Mouse (Mus musculus): Measurements from ENCODE around the gene Galnt3. TPM values are rescaled to one million over a fixed set of nuclear protein-coding genes. Genes with fewer than 3 reads are reported as not detected.

The Galnt3 gene
- 1 to 10 TPM; 4.3 to 7.8 TPM for total RNA-seq (2021)

DNA sequence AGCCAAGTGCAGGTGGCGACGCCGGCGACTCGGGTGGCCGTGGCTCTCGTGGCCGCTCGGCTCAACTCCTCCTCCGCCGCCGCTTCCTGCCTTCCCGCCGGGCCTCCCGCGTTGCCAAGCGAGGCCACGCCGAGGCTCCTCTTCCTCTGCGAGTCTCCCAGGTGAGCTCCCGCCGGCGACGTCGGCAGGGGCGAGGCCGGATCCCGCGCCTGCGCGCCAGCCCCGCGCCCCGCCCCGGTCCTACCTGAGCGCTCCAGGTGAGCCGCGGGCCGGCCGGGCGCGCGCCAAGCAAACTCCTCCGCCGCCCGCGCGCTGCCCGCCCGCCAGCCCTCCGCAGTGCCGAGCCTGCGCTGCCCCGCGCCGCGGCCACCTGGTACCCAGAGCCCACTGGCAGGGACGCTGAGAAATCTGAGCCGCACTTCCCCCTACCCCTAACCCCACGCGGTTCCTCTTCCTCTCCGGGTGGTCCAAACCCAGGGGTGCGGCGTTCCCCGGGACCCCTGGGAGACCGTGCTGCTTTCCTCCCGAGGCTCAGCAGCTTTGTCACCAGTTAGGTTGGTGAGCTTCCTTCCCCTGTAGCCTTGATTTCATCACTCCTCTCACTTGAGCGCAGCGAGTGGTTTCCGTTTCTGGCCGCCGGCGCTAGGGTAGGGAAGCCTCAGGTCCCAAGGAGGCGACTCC lies at the start of gene Galnt3:
Gene Galnt3, minus strand, starts transcription at position 404 of the 681 bp plus-strand sequence.
- DNase-seq (ENCODE audit: extremely low spot score in 1 of 2, low spot score in 1 of 2), result peak; percentile 21 to 36

GRCm38 (mm10) chr2:66173134-66173533 lies 48.3 kb upstream of the Galnt3 start:
- DNase-seq (ENCODE audit: extremely low spot score in 1 of 2, low spot score in 1 of 2), result no peak

DNA sequence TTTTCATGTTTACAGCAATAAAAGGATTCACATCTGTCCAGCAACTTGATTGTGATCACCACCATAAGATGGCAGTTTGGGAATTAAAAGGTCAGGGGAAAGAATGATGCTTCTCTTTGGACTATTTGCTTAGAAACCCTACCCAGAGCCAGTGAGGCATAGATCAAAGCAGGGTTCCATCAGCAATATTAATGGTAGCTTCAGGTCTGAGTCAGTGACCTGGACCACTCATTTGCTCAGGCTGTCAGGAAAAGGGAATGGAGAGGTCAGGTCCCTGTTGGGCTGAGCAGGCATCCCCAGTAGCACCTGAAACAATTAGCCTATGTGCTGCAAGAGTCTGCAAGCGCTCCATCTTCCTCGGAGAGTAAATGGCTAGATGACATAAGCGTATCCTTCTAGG lies 46.8 kb upstream of the Galnt3 start:
- DNase-seq (ENCODE audit: extremely low spot score in 1 of 2, low spot score in 1 of 2), result no peak

GRCm38 (mm10) chr2:66170721-66171120 lies 45.9 kb upstream of the Galnt3 start:
- no peak for DNase-seq (ENCODE audit: extremely low spot score in 1 of 2, low spot score in 1 of 2)

DNA sequence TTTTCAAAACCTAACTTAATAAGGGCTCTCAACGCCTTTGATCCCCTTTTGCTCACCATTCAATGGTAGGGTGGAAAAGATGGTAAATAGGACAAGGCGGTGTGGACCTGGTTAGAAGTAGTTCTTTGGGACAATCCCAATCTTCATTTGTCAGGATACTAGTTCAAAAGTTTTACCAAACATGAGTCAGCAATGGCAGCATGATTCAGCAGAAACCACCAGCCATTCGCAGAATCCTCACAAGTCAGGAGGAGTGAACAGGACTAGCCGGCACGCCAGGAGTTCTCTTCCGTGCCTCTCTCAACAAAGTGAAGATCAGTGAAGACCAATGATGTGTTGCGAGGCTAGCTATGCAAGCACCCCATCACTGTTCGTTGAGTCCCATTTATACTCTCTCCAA lies 40.2 kb upstream of the Galnt3 start:
- no peak for DNase-seq (ENCODE audit: extremely low spot score in 1 of 2, low spot score in 1 of 2)

DNA sequence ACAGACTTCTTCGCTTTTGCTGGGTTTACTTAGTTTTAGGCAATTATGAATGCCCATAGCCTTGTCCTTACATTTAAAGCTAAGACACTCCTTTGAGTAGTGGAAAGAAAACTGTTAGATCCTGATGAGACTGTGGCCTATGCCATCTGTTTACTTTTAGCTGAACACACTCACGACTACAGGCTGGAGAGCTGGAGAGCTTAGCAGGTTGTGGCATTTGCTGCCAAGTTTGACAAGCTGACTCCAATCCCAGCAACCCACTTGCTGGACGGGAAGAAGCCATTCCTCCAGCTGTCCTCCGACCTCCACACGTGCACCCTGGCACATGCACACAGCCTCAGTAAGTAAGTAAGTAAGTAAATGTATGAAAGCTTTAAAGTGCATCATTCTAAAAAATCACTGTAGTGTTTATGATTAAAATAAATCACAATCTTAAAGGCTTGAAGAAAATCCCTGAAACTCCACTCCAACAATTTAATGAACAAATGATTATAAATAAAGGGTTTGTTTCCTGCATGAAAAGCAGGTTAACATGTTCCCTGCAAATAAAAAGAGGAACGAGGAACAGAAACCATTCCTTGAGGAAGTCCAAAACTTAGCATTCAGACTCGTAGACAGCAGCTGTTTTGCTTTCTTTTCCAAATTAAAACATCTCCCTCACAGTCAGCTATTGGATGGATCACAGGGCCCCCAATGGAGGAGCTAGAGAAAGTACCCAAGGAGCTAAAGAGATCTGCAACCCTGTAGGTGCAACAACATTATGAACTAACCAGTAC lies 33.5 kb upstream of the Galnt3 start:
- no peak for DNase-seq (ENCODE audit: extremely low spot score in 1 of 2, low spot score in 1 of 2)

DNA sequence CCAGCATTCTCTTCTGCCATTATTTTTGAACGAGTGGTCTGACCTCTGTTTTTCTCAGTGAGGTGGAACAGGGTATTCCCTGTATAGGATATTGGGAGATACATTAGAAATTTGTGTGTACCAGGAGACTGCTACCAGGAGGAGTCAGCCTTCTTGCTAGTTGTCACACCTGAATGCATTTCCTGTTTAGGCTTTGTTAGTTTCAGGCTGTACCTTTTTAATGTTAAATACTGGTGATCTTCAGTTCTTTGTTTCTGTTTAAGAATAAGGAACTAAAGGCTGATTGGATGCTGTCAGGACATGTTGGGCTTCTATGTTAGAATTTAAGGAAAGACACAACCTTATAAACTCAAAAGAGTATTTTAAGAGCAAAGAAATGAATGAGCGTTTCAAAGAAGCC lies 26.6 kb upstream of the Galnt3 start:
- DNase-seq (ENCODE audit: extremely low spot score in 1 of 2, low spot score in 1 of 2), result no peak

- DNase-seq (ENCODE audit: extremely low spot score in 1 of 2, low spot score in 1 of 2), result no peak
These were observed 25.7 kb upstream of the Galnt3 start for GRCm38 (mm10) chr2:66150531-66150930.

- DNase-seq (ENCODE audit: extremely low spot score in 1 of 2, low spot score in 1 of 2), result no peak
These were observed 23.9 kb upstream of the Galnt3 start for GRCm38 (mm10) chr2:66148654-66149230.

DNA sequence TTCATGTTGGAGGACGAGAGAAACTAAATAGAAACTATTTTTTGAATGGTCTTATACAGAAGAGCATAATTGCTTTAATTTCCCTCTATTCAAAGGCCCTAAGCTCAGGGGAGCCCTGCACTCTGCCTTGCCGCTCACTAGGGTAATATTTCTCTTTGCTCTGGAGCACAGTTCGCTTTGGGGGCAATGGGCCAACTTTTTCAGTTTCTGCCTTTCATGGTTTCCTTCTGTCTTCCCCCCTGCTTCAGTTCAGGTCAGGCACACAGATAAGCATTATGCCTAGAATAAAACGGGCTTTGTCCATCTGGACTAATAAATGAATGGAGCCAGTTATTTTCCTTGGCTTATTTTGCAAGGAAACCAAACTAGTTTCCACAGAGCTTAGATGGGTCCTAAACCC lies 21.7 kb upstream of the Galnt3 start:
- no peak for DNase-seq (ENCODE audit: extremely low spot score in 1 of 2, low spot score in 1 of 2)

DNA sequence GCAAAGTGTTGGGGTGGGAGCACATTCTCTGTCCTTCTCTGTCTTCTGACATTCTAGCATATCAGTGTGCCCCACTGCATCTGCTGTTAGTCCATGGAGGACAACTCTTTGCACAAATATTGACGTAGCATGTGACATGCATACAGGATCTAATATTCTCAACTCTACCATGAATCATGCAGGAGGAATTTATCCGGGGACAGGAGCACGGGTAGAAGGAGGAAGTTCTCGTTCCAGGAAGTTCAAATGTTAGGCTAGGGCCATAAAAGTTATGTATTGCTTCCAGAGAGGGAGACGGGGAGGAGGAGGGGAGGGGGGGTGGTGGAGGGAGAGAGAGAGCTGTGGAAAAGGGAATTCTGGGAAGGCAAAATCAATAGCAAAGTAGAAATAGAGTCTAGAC lies 20.0 kb upstream of the Galnt3 start:
- DNase-seq (ENCODE audit: extremely low spot score in 1 of 2, low spot score in 1 of 2), result no peak

DNA sequence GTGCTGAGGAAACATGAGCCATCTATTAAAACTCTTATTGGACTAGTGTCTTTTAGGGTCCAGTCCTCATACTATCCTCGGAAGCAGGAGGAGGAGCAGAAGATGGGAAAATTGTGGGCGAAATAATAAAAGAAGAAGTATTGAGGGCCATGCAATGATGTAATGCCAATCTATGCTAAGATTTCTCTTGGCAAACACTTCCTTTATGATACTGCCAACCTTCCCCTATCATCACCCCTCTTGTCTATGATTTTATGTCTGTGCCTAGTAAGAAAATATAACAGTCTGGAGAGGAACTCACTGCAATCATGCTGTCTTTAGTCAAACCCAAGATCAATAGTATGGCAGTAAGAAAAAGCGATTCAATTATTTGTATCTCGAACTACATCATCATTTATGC lies 18.5 kb upstream of the Galnt3 start:
- DNase-seq (ENCODE audit: extremely low spot score in 1 of 2, low spot score in 1 of 2), result no peak

DNA sequence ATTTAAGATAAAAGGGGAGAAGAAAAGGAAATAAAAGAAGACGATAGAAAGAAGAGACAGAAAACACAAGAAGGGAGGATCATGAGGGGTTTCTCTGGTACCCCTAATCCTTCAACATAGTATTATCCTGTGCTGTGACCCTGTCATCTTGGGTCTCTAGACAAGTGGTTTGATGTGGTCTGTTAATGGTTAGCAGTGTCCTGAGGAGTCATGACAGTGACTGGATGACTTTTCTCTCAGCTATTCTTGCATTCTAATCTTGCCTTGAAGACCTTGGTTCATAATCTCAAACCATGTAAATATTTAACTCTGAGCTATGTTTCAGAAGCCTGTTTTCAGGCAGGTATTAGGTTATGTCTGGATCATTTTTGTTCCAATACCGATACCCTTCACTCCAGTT lies 17.9 kb upstream of the Galnt3 start:
- no peak for DNase-seq (ENCODE audit: extremely low spot score in 1 of 2, low spot score in 1 of 2)

DNA sequence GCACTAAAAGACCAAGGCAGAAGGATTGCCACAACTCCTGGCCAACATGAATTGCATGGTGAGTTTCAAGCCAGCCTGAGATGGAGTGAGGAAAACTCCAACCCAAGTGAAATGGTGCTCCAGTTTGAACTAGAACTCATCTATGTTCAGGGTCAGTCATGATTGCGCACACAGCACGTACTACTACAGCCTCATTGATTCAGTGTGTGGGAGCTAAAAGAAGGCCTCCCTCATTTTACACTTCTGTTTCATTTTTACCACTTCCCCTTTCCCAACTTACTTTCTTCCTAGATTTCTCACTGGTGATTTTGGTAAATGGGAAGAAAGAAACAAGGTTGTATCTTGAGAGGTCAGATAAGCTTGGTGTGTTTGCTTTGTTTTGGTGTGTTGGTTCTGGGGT lies 17.5 kb upstream of the Galnt3 start:
- no peak for DNase-seq (ENCODE audit: extremely low spot score in 1 of 2, low spot score in 1 of 2)

- no peak for DNase-seq (ENCODE audit: extremely low spot score in 1 of 2, low spot score in 1 of 2)
These were observed 15.5 kb upstream of the Galnt3 start for GRCm38 (mm10) chr2:66140246-66140645.

DNA sequence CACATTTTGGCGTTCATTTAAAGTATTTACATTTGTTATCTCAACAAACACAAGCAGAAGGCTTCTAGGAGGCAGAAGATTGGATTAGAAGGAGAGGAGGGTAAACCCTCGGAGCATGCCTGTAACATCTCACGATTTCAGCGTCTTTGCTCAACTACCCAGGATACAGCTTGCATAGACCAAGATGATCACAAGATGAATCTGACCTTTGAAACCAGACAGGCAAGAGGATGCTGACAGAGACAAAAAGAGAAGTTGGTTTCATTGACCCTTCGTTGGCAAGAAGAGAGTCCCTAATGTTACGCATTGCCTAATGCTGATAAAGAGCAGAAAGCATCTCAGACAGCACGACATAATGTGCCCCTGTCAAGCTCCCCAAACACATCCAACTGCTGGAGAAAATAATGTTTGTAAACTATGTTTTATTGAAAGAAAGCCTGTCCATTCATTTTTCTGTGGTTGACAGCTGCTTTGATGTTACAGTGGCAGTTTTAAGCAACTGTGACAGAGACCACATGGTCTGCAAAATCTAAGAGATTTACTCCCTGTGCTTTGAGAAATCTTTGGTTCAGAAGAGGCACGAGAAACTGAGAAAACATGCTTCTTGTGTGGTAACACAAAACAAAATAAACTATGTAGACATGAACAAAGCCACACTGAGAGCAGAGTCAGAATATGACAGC lies 7.2 kb upstream of the Galnt3 start:
- DNase-seq (ENCODE audit: extremely low spot score in 1 of 2, low spot score in 1 of 2), result no peak

DNA sequence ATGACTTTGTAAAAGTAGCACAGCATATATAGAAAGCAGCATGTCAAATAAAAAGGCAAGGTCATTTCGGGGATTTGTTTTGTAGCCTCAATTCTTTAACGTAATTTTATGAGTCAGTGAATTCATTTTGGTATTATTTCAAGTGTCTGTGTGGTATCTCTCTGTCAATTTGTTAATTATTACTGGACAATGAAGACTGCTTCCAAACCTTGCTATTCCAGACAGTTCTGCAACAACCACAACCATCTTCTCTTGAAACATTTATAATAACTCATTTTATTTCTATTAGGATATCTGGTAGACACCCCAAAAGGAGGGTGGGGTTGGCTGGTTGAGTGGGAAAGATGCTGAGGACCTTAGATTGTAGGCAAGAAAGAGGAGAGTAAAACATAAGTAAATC lies 4.1 kb upstream of the Galnt3 start:
- DNase-seq (ENCODE audit: extremely low spot score in 1 of 2, low spot score in 1 of 2), result no peak

DNA sequence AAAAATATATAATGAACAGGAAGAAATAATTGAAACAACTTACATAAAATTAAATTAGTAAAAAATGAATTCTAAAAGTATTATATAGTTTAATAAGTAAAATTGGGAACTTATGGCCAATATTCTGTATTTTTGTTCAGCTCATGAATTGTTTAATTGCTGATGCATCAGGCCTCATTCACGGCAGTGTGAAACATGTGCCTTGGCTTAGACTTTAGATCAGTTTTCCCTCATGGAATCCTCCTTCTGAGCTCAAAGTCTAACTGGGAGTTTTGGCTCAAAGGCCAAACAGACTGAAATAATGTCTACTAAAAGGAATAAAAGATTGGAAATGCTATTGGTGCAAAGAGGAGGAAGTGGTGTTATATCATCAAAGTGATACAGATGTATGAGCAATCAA lies 2.7 kb upstream of the Galnt3 start:
- no peak for DNase-seq (ENCODE audit: extremely low spot score in 1 of 2, low spot score in 1 of 2)

DNA sequence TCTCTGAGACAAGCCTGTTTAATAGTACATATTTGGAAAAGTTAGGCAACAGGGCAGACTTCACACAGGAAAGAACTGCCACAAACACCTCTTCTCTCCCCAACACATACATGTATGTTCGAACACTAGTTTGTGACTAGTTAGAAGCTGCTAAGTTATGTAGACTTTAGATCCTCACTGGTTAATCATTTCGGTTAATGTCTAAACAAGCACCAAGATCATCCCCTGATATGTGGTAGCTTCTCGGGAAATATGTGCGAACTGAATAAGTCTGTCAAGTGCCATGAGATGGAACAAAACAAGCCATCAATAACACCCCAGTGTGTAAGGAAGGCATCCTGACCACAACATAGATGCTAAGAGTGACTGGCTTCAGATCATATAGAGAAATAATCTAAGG lies 2.1 kb upstream of the Galnt3 start:
- no peak for DNase-seq (ENCODE audit: extremely low spot score in 1 of 2, low spot score in 1 of 2)

DNA sequence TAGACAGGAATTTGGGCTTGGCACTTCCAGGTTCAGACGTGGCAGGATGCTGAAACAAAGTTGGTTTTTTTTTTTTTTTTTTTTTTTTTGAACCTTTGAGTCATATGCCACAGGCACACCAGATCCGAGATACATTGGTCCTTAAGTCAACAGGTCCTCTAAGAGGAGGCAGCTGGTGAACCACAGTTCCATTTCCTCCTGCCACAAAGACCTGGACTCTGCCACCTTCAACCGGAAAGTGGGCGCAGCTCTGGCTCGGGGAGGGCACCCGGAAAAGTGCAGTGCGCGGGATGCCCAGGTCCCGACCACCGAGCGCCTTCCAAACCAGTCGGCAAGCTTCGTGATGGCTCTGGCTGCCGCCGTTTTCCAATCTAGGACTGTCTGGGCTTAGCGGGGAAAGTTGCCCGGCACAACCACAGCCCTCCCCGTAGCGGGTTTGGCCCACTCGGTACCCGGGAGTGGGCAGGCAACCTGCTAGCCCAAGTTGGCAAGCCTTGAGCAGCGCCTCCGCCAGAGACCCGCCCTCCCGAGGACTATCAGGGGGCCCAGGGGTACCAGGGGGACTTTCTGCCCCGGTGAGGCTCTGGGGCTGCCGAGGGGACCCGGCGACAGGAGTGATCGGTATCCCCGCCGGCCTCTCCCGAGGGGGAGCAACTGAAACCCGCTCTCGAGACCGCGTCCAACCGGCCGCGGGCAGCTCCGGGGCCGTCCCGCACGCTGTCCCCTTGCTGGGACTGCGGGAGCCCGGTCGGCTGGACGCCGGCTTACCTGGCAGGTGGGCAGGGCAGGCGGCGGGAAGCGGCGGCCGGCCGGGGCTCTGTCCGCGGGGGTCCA lies 821 bp downstream of the Galnt3 start:
- peak; percentile 17 to 35 for DNase-seq (ENCODE audit: extremely low spot score in 1 of 2, low spot score in 1 of 2)
